Mouse (Mus musculus) stomach, embryonic 15.5 days (tissue): ENCODE measurements around the gene Rc3h1. TPM values are rescaled to one million over a fixed set of nuclear protein-coding genes. Genes with fewer than 3 reads are reported as not detected.
"Not testable (repeated sequence)": the region's sequence is repeated elsewhere in the genome, so short reads cannot be mapped to it uniquely, and the experiment has no call there.

Source experiments
- ATAC-seq: fragments of 200-750 bp; cut with Nextera tagmentation; 2 replicates; pipeline ENCODE4 v1.8.0; 2017; ENCODE audit warnings: low read depth, moderate number of reproducible peaks, moderate TSS enrichment; ENCODE audit not compliant: insufficient read depth, low FRiP score
- H3K27ac ChIP-seq: fragments of 300-500 bp; sonication (generic); 2 replicates; pipeline ENCODE4 v1.5.1; 2015; ENCODE audit warnings: mild to moderate bottlenecking, inconsistent platforms
- H3K27me3 ChIP-seq: fragments of 300-500 bp; sonication (generic); replicated peaks from 2 replicates; pipeline ENCODE4 v1.6.1; 2015; ENCODE audit warnings: inconsistent platforms
- H3K36me3 ChIP-seq: fragments of 300-500 bp; sonication (generic); 2 replicates; pipeline ENCODE4 v1.6.1; 2015; ENCODE audit warnings: inconsistent platforms
- H3K4me1 ChIP-seq: fragments of 300-500 bp; sonication (generic); 2 replicates; pipeline ENCODE4 v1.6.1; 2015; ENCODE audit warnings: inconsistent platforms
- H3K4me2 ChIP-seq: fragments of 300-500 bp; sonication (generic); 2 replicates; pipeline ENCODE4 v1.6.1; 2015; ENCODE audit warnings: mild to moderate bottlenecking, inconsistent platforms
- H3K4me3 ChIP-seq: fragments of 300-500 bp; sonication (generic); replicated peaks from 2 replicates; pipeline ENCODE4 v1.5.1; 2015; ENCODE audit warnings: inconsistent platforms
- H3K9ac ChIP-seq: fragments of 300-500 bp; sonication (generic); 2 replicates; pipeline ENCODE4 v1.6.1; 2015; ENCODE audit warnings: inconsistent platforms
- H3K9me3 ChIP-seq: fragments of 300-500 bp; sonication (generic); 2 replicates; pipeline ENCODE4 v1.6.1; 2016; ENCODE audit warnings: inconsistent platforms
- WGBS: fragments of 180-500 bp; shearing (Covaris S2); methylation state at CpG from one replicate; pipeline ENCODE4 v1.1.7; 2015; 5-methylcytosine and 5-hydroxymethylcytosine counted together
- polyA plus RNA-seq: library from polyadenylated mRNA; unstranded; fragments of >200 nt; fragmentation: Nextera tagmentation; extraction: Ambion mirVana; gene quantifications from 2 replicates; pipeline ENCODE4 v1.2.1, GENCODE M21; 2015

Gene Rc3h1
- polyA plus RNA-seq = 7.9 and 8.6 TPM in 2 replicates

DNA sequence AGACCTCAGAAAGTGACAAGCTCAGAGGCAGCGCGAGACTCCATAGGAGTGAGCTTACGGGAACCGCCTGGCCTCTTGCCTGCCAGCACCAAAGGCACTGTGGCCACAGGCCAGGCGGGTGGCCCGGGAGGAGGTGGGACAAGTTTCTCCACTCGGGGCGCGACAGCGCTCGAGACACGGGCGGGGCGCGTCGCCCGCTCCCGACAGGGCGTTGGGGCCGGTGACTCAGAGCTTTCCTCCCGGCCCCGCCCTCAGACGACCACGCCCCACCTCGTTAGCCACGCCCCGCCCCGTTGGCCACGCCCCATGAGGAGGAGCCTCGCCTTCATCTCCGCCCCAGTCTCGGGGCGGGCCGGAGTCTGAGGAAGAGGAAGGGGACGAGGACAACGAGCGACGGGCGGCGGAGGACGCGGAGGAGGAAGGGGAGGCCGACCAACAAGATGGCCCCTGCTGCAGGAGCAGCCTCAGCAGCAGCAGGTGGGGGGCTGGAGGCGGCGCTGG, at the start of gene Rc3h1:
TSS of gene Rc3h1 (plus strand) at position 362 of the 501 bp plus-strand sequence.
- Histone ChIP-seq H3K9ac (peak within 1 kb of the TSS; percentile 87), H3K4me2 (peak within 1 kb of the TSS; percentile 70), H3K36me3 (no peaks in the 10 kb centered on the region), H3K4me1 (no peaks in the 10 kb centered on the region), H3K9me3 (no peaks in the 10 kb centered on the region), H3K27ac (peak within 1 kb of the TSS; percentile 90), H3K4me3 (peak within 1 kb of the TSS; percentile 93), H3K27me3 (no peaks in the 10 kb centered on the region)
- WGBS = under 1% methylated on average over 42 of the region's 45 CpGs
- ATAC-seq = peak; percentile 94

DNA sequence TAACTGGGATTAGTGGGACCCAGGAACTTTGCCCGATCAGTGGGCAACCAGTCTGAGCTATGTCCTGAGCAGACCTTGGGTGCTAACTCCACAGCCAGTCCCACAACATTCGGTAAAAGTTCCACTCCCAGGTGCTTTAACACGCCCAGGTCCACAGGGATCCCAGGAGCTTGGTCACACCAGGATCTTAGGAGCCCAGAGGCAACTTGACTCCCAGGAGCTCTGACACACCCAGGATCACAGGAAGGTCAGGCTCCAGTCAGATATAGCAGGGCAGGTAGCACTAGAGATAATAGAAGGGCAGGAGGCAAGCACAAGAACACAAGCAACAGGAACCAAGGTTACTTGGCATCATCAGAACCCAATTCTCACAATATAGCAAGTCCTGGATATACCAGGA, 48.1 kb upstream of the Rc3h1 start:
- 75% methylated on average over 3 of the region's 3 CpGs for WGBS
- H3K4me3 ChIP-seq = no peak overlapping the region
- H3K27ac ChIP-seq = no peak overlapping the region
- no peaks in the 10 kb centered on the region for H3K4me1 ChIP-seq
- H3K27me3 ChIP-seq = no peaks in the 10 kb centered on the region
- no peak overlapping the region for H3K4me2 ChIP-seq
- no peaks in the 10 kb centered on the region for H3K9me3 ChIP-seq
- H3K36me3 ChIP-seq = no peaks in the 10 kb centered on the region
- H3K9ac ChIP-seq = no peak overlapping the region
- ATAC-seq = no peak

DNA sequence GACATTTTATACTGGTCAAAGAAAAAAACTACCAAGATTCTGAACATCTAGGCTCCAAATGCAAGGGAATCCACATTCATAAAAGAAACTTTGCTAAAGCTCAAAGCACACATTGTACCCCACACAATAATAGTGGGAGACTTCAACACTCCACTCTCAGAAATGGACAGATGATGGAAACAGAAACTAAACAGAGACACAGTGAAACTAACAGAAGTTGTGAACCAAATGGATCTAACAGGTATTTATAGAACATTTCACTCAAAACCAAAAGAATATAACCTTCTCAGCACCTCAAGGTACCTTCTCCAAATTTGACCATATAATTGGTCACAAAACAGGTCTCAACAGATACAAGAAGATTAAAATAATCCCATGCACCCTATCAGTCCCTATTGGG, 46.3 kb upstream of the Rc3h1 start:
- not testable (repeated sequence) for H3K4me2 ChIP-seq, H3K27ac ChIP-seq, H3K36me3 ChIP-seq, H3K4me1 ChIP-seq, H3K9me3 ChIP-seq, H3K4me3 ChIP-seq, ATAC-seq, H3K9ac ChIP-seq, H3K27me3 ChIP-seq

DNA sequence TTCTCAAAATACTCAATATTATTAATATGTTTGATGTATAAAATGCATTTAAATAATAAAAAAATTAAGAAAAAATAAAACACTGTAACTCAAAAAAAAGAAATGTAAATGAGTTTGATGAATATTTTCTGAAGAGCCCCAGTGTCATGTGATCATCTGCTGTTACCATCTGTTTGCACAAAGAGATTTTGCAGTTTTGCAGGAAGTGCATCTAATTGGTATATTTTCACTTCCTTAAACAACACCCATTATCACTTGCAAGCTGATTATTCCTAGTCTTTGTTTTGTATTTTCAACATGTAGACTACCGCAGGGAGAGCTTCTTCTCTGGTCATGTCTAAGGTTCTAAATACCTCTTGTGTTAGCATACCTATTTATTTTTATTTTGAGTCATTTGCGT, 45.1 kb upstream of the Rc3h1 start:
- H3K27ac ChIP-seq = no peak overlapping the region
- no peaks in the 10 kb centered on the region for H3K36me3 ChIP-seq
- H3K9me3 ChIP-seq = no peaks in the 10 kb centered on the region
- ATAC-seq = no peak
- H3K4me2 ChIP-seq = no peak overlapping the region
- no peak overlapping the region for H3K9ac ChIP-seq
- 86% methylated on average over 2 of the region's 2 CpGs for WGBS
- H3K4me1 ChIP-seq = no peaks in the 10 kb centered on the region
- no peak overlapping the region for H3K4me3 ChIP-seq
- no peaks in the 10 kb centered on the region for H3K27me3 ChIP-seq

DNA sequence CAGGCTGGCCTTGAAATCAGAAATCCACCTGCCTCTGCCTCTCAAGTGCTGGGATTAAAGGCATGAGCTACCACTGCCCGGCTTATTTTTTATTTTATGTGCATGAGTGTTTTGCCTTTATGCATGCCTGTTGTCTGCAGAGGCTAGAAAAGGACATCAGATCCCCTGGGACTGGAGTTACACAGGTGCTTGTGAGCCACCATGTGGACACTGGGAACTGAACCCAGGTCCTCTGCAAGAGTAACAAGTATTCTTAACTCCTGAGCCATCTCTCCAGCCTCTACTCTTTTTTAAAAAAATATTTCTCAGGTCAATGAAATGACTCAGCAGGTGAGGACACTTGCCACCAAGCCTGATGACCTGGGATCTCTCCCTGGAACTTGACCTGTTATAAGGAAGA, 44.6 kb upstream of the Rc3h1 start:
- H3K4me3 ChIP-seq = no peak overlapping the region
- no peaks in the 10 kb centered on the region for H3K9me3 ChIP-seq
- no peaks in the 10 kb centered on the region for H3K27me3 ChIP-seq
- no peaks in the 10 kb centered on the region for H3K4me1 ChIP-seq
- H3K9ac ChIP-seq = no peak overlapping the region
- H3K27ac ChIP-seq = no peak overlapping the region
- no peaks in the 10 kb centered on the region for H3K36me3 ChIP-seq
- 76% methylated on average over 1 of the region's 1 CpGs for WGBS
- H3K4me2 ChIP-seq = no peak overlapping the region
- ATAC-seq = no peak

DNA sequence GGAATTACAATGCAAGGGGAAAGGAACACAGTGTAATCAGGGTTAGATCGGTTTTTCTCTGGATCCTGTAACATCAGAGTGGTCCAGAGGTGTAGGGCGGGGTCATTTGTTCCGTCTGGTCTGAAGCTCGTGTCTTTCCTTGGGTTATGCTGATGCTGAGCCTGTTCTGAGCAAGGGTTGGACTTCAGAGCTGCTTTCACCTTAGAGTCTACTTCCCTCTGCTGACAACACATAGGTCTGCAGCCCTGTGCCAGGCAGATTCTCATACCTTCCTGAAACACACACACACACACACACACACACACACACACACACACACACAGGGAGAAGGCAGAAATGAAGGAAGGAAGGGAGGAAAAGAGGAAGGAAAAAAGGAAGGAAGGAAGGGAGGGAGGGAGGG, 43.2 kb upstream of the Rc3h1 start:
- no peaks in the 10 kb centered on the region for H3K36me3 ChIP-seq
- ATAC-seq = no peak
- no peaks in the 10 kb centered on the region for H3K9me3 ChIP-seq
- WGBS = 53% methylated on average over 4 of the region's 4 CpGs
- H3K27ac ChIP-seq = no peak overlapping the region
- no peaks in the 10 kb centered on the region for H3K27me3 ChIP-seq
- no peak overlapping the region for H3K4me2 ChIP-seq
- no peak overlapping the region for H3K4me3 ChIP-seq
- H3K4me1 ChIP-seq = no peaks in the 10 kb centered on the region
- no peak overlapping the region for H3K9ac ChIP-seq

DNA sequence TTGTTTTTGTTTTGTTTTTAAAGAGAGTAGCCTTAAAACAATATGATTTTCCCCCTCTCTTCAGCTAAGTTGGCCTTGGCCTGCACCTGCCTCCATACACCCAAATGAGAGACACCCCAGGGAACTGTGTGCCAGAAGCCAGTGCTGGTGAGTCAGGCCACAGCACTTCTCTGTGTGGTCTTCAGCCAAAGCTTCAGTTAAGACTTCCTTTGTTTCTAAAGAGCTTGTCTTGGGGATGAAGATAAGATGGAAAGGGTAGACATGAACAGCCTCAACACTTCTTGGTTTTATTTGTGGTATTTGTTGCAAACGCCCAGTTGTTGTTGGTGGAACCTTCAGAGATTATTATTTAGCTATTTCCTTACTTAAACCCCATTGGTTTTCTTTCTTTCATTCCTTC, 31.5 kb upstream of the Rc3h1 start:
- Histone ChIP-seq H3K4me3 (no peak overlapping the region), H3K9ac (no peak overlapping the region), H3K36me3 (no peaks in the 10 kb centered on the region), H3K4me2 (no peak overlapping the region), H3K4me1 (no peaks in the 10 kb centered on the region), H3K27me3 (no peaks in the 10 kb centered on the region), H3K9me3 (no peaks in the 10 kb centered on the region), H3K27ac (no peak overlapping the region)
- WGBS = 71% methylated on average over 1 of the region's 1 CpGs
- ATAC-seq = no peak

DNA sequence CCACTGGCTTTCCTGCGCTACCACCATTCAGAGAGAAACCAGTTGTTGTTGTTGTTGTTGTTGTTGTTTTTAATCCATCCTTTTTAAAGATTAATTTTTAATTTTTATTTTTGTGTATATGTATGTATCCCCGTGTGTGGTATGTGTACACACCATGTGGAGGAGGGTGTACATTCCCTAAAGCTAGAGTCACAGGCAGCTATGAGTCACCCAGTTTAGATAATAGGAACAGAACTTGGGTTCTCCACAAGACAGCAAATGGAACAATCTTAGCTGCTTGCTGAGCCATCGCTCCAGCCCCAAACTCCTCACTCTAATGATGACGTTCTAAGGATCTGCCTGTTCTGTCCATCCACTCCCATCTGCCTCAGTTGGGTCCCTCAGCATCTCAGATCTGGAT, 29.2 kb upstream of the Rc3h1 start:
- H3K9me3 ChIP-seq = no peaks in the 10 kb centered on the region
- H3K4me3 ChIP-seq = no peak overlapping the region
- H3K36me3 ChIP-seq = no peaks in the 10 kb centered on the region
- no peak overlapping the region for H3K4me2 ChIP-seq
- WGBS = 86% methylated on average over 4 of the region's 4 CpGs
- H3K9ac ChIP-seq = no peak overlapping the region
- no peak overlapping the region for H3K27ac ChIP-seq
- no peak for ATAC-seq
- H3K27me3 ChIP-seq = no peaks in the 10 kb centered on the region
- H3K4me1 ChIP-seq = no peaks in the 10 kb centered on the region

DNA sequence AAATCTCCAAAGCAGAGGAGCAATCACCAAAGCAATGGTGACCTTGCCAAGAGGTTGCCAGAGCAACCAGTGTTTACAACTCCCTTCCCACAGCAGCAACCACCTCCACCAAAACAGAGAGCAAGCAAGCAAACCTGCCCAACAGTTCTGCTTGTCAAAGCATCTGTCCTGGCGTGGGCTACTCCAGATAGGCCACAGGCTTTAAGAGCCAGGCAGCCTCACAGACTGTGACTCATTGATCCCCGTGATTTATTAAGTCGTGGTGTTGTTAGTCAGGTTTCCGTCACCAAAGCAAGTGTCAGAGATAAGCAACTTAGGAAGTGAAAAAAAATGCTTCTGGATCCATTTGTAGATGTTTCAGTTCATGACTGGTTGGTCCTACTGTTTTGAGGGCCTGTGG, 27.7 kb upstream of the Rc3h1 start:
- no peaks in the 10 kb centered on the region for H3K9me3 ChIP-seq
- H3K4me2 ChIP-seq = no peak overlapping the region
- no peaks in the 10 kb centered on the region for H3K4me1 ChIP-seq
- no peak overlapping the region for H3K27ac ChIP-seq
- no peak for ATAC-seq
- H3K9ac ChIP-seq = no peak overlapping the region
- no peaks in the 10 kb centered on the region for H3K36me3 ChIP-seq
- 38% methylated on average over 4 of the region's 4 CpGs for WGBS
- H3K4me3 ChIP-seq = no peak overlapping the region
- no peaks in the 10 kb centered on the region for H3K27me3 ChIP-seq

DNA sequence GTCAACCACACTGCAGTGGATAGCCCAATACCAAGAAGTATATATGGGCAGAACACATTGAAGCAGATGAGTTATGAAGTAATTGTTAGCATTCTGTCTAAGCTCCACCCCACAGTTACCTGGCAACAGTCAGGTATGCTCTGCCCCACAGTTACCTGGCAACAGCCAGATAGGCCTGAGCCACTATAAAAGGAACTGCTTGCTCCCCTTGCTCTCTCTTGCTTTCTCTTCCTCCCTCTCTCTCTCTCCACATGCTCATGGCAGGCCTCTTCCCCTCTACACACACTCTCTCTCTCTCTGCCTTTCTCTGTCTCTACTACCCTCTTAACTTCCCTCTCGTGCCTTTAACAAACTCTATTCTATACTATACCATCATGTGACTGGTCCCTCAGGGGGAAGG, 24.8 kb upstream of the Rc3h1 start:
- not testable (repeated sequence) for H3K4me2 ChIP-seq, H3K9ac ChIP-seq, H3K36me3 ChIP-seq, H3K4me1 ChIP-seq, H3K9me3 ChIP-seq, H3K27ac ChIP-seq, H3K4me3 ChIP-seq, ATAC-seq, H3K27me3 ChIP-seq
- 41% methylated on average over 1 of the region's 1 CpGs for WGBS

DNA sequence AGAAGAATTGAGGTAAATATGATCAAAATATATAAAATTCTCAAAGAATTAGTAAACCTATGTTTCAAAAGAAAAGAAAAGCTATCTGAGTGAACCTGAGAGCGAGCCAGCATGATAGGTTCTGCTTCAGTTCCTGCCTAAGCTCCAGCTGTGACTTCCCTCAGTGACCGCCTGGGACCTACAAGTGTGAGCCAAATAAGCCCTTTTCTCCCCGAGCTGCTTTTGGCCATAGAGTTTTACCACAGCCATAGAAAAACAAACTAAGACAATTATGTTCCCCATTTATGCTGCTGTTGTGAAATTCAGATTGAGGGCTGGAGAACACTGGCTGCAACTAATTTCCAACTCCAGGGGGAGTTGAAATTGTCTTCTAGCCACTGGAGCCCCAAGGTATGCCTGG, 24.2 kb upstream of the Rc3h1 start:
- Histone ChIP-seq H3K4me3 (no peak overlapping the region), H3K9ac (no peak overlapping the region), H3K4me2 (no peak overlapping the region), H3K9me3 (no peaks in the 10 kb centered on the region), H3K36me3 (no peaks in the 10 kb centered on the region), H3K4me1 (no peaks in the 10 kb centered on the region), H3K27ac (no peak overlapping the region), H3K27me3 (no peaks in the 10 kb centered on the region)
- WGBS = 80% methylated on average over 3 of the region's 3 CpGs
- ATAC-seq = no peak

DNA sequence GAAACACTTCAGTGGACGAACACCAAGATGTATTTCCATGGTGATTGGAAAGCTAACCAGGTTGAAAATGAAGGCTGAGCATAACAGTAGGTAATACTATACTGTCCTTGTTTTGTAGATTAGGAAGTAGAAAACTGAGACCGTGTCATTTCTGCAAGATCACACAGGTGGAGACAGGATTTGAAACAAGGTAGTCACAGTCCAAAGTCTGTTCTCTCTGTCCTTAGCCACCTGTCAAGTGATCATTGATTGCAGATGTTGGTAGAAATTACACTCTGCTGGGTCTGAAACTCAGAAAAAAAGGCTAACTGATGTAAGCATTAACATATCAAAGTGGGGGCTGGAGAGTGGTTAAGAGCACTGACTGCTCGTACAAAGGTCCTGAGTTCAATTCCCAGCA, 21.9 kb upstream of the Rc3h1 start:
- H3K4me1 ChIP-seq = no peaks in the 10 kb centered on the region
- no peak overlapping the region for H3K4me2 ChIP-seq
- no peaks in the 10 kb centered on the region for H3K9me3 ChIP-seq
- H3K9ac ChIP-seq = no peak overlapping the region
- no peak for ATAC-seq
- no peaks in the 10 kb centered on the region for H3K27me3 ChIP-seq
- H3K36me3 ChIP-seq = no peaks in the 10 kb centered on the region
- 74% methylated on average over 3 of the region's 3 CpGs for WGBS
- H3K27ac ChIP-seq = no peak overlapping the region
- H3K4me3 ChIP-seq = no peak overlapping the region

DNA sequence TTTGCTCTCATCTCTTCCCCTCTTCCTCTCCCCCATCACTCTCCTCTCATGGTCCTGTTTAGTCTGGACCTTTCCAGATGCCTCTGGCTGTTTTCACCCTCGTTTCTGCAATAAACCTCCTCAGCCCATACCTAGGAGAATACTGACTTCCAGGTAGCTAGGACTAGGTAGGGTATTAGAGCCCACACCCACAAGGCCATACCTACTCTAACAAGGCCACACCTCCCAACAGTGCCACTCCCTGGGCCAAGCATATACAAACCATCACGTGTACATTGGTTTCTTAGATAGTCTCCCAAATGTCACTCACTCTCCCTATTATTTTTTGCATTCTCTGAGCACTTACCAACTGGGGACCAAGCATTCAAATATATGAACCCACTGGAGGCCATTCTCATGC, 21.2 kb upstream of the Rc3h1 start:
- Histone ChIP-seq H3K4me1 (no peaks in the 10 kb centered on the region), H3K9ac (no peak overlapping the region), H3K4me3 (no peak overlapping the region), H3K9me3 (no peaks in the 10 kb centered on the region), H3K27me3 (no peaks in the 10 kb centered on the region), H3K4me2 (no peak overlapping the region), H3K36me3 (no peaks in the 10 kb centered on the region), H3K27ac (no peak overlapping the region)
- ATAC-seq = no peak
- WGBS = 56% methylated on average over 2 of the region's 2 CpGs
